Mouse (Mus musculus): Measurements from ENCODE around the gene Opalin.

Opalin gene

DNA sequence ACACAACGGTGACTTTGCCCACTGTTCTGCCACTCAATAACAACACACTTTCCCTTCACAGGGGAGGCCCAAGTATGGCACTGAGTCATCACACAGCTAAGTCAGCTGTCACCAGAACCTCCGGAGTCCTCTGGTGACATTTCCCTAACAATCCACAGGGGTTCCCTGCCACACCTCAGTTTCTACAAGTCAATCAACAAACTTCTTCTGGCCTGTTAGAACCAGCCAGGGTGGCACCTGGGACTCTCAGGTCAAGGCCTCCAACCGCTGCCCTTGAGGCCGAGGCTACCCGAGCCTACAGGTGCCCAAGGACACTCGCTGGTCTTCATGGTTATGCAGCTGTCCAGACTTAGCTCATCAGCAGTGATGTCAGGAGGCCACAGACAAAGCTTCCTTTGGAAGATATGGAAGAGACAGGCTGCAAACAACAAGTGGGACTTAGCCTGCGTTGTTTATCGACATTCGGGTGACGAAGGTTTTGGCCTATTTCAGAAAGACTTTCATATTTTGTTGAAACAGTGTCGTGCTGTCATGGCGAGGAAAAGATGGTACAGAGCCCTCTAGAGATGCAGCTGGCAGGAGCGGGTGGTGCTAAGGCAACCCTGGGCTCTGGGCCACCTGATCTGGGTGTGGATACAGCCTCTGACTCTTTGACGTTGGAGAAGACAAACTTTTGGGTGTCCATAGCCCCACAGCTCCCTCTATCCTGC lies 3.0 kb downstream of the Opalin start:
- WGBS: 74% methylated on average over 14 of the region's 14 CpGs

DNA sequence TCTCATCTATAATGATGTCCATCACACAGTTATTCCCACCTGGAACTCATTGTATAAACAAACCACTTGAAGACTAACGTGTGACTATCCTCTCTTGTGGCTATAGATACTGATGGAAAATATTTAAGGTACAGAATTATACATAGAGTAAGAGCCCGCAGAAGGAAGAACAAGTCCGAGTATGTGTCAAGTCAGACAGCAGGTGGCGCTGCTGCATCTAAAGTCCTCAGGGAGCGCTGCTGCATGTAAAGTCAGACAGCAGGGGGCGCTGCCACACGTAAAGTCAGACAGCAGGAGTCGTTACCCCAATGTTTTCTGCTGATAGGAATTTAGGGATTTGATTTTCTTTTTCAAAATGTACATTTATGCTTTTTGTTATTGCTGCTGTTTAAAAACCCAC lies 5.4 kb downstream of the Opalin start:
- 2% methylated on average over 8 of the region's 8 CpGs for WGBS

DNA sequence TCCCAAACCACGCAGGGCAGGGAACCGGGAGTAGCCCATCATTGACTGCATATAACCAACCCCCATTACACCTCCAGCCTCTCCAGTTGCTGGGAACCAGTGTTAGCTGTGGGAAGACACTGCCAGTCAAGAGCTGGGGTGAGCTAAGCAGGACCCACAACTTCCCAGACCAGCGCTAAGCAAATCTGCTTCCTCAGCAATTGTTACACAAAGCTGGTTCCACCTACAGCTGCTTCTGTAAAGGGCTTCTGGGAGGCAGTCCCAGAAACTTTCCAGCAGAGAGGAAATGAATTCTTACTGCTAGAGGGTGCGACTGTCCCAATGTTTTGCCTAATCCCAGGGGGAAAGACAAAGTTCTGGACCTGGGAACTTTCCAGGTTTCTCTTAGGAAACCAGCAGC lies 22.2 kb downstream of the Opalin start:
- WGBS: 47% methylated on average over 4 of the region's 4 CpGs

DNA sequence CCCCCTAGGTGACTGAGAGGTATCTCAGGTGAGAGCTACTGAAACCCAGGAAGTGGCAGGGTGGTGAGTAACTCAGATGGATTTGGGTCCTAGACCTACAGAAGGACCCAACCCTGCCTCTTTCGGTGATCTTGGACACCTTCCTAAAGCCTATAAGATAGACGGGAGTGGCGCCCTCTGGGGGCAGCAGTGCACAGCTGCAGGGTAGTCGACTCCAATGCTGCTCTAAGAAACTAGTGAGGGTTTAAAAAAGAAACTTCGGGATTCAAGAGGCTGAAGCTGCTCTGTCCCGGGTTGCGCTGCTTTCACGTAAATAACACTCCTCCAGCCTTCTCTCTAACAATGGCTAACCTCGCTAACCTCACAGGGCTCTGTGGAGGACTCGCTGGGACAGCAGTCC lies 23.4 kb downstream of the Opalin start:
- WGBS: 48% methylated on average over 10 of the region's 10 CpGs

DNA sequence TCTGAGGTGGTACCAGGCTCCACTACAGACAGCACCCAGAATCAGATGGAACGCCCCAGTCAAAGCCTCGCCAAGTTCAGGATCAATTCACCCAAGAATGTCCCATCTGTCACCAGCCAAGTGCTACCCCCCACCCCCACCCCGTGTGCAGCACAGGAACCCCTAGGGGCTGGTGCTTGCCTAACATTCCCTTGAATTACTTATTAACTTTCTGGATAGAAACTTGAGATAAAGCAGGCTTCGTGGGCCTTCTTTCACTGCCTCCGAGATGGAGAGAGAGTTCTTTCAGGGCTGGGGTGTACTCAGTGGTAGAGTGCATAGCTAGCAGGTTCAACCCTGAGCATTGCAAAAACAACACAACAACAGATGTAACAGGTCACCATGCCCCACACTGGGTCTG lies 24.7 kb downstream of the Opalin start:
- 81% methylated on average over 5 of the region's 5 CpGs for WGBS

DNA sequence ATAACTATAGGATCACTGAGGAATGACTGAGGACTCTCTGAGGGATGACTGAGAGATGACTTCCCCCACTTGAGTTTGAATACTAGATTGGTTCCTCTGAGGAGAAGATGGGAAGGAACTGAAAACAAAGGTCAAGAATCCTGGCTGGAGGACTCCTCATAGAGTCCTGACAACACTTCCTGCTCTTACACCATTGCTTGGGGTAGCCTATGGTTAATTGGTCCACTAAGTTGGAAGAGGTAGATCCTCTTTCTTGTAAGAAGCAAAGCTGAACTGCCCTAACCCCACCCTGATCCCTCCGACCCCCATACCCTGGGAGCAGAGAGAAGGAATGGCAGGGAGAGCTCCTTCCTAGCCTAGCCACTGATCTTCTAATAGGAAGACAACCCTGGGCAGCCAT lies 25.2 kb downstream of the Opalin start:
- WGBS: 100% methylated on average over 1 of the region's 1 CpGs

DNA sequence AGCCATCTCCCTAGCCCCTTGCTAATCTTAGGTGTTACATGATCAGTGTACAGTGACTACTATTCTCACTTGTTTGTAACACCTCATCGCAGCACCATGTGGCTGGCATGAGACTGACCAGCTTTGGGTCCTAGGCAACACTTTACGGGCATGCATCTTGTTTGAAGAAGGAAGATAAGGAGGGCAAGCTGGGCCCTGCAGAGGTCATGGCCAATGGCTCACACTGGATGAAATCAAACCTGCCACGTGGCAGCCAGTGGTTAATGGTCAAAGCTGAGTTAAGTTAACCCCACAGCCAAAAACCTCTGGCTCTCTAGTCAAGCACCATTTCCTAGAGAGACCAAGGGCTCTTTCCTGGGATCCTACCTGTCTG lies 28.7 kb downstream of the Opalin start:
- 88% methylated on average over 3 of the region's 3 CpGs for WGBS

DNA sequence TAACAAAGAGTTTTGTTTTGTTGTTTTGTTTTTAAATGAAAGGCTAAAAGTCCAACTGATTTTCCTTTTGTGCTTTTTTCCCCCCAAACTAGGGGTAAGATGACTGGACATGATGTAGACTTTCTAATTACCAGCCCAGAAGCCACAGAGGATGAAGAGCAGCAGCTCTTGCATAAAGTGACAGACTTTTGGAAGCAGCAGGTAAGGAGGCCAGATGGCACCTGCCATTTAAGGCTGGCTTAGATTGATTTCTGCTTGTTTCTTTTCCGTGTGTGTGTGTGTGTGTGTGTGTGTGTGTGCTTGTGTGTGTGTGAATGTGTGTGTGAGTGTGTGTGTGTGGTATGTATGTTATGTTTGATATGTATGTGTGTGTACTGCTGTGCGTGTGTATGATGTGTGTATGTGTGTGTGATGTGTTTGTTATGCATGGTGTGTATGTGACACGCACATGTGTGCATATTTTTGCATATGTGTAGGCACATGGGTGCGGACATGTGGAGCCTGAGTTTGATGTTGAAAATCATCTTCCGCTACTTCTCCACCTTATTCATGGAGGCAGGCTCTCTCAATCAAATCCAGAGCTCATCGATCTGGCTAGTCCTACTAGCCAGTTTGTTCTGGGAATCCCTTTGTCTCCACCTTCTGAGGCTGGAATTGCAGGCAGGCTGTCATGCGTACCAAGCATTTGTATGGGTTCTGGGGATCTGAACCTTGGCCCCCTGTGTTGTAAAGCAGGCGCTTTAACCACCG lies 29.3 kb downstream of the Opalin start:
- 74% methylated on average over 9 of the region's 9 CpGs for WGBS

DNA sequence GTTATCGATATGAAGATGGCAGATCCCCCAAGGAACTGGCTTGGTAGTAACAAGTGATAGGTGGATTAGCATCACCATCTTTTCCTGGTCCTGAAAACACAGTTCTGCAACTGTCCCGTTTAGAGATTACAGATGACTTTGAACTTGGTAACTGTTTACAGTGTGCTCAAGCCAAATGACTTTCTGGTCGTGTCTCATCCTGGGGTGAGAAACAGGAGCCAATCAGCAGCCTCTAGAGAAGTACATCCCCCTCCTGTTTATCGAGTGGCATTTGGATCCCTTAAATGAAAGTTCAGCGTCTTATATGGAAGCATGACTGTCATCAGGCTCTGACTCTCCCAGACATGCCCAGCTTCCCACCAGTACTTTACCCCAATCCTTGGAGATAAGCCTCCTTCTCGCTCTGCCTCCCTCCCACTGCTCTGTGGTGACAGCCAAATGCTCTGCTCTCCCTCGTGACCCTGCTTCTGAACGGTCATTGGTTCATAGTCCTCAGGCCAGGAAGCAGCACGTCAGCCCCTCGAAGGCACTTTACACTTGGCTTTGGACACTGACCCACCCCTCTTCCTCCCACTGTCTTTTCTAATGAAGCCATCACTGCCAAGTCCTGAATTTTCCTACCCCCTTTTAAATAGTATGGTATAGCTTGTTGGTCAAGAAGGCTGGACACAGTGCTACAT lies 31.7 kb downstream of the Opalin start:
- WGBS: 69% methylated on average over 10 of the region's 10 CpGs

DNA sequence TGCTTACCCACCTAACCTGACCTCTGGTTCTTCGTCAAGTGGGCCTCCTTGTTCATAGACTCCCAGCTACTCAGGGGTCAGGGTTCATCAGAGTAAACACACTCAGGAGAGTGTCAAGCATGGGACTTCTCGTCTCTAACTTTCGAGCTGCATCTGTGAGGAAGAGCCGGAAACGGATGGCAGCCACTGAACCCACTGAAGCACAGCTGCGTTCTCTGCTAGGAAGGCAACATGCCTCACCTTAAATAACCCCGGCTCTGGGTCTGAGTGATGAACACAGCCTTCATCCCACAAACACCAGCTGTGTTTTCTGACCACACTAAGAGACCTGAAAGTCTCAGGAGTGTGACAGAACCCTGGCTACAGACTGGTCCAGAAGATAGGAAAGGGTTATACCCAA lies 37.8 kb downstream of the Opalin start:
- WGBS: 77% methylated on average over 7 of the region's 7 CpGs

DNA sequence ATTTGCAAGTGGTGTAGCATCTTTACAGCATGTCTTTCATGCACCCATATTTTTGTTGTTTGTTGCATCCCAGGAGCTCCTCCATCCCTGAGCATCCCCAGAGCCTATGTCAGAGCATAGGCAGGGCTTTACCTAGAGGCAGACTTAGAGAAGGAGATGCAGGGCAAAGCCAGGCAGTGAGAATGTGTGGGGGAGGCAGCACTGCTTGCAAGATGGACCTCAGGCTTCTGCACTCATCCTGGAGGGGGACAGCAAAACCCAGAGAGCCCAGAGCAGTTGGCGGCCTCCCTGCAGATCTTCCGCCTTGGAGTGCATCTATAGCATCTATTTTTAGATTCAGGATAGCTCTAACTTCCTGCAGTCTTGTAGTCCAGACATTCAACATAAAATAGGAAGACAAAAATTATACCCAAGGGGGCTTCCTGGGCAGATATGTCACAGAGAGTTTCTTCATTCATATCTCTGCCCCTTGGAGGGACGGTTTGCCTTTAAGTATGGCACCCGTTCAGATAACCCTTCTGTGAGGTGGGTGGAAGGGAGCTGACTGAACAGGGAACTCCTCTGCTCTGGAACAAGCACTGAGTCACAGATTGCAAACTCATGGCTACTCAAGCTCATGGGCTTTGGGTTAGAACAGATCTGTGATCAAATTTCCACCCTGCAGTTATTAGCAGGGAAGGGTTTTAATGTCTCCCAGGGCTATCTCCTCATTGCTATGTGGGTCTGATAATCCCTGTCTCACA lies 40.9 kb downstream of the Opalin start:
- WGBS: 39% methylated on average over 4 of the region's 4 CpGs

DNA sequence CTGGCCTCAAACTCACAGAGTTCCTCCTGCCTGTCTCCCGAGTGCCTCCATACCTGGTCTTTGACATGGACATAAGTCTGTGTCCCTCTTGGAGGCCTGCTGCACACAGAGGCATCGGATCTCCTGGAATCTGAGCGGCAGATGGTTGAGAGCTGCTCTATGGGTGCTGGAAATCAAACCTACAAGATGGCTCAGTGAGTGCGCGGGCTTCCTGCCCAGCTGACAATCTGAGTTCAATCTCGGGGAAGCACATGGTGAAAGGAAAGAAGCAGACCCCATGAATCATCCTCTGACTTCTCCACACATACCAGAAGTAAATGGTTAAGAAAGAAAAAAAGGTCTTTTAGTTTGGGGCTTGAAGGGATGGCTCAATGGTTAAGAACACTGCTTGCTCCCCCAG lies 45.0 kb downstream of the Opalin start:
- 83% methylated on average over 6 of the region's 6 CpGs for WGBS

DNA sequence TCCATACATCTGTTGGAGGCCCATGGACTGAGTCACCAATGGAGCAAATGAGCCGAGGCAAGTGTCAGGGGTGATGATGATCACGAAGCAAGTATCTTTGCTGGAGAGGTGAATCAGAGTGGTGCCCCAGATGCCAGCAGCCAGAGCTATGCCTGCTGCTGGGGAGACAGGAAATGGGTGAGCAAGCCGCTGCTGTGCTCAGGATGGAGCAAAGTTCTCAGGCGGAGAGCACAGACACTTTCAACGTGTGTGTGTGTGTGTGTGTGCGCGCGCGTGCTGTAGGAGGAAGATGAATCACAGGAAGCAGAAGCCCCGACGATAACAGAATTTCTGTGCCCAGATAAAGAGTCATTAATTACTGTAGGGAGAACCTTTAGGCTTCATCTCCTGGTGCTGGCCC lies 45.9 kb downstream of the Opalin start:
- WGBS: 71% methylated on average over 11 of the region's 11 CpGs

DNA sequence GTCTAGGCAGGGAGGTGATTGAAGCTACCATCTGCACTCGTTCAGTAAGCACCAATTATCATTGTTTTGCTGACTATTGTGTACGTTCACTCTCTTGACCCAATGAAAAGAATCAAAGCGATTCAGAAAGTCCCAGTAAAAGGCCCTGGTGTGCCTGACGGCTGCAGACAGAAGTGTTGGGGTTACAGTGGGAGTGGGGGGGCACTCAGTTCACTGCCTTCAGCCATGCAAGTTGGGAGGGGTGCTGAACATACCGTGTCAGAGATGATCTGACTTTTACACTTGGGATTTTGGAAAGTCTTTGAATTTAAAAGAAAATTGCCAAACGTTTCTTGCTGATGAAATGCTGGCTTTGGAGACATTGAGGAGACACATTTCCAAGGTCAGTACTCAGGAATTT lies 46.8 kb downstream of the Opalin start:
- WGBS: 60% methylated on average over 6 of the region's 6 CpGs

DNA sequence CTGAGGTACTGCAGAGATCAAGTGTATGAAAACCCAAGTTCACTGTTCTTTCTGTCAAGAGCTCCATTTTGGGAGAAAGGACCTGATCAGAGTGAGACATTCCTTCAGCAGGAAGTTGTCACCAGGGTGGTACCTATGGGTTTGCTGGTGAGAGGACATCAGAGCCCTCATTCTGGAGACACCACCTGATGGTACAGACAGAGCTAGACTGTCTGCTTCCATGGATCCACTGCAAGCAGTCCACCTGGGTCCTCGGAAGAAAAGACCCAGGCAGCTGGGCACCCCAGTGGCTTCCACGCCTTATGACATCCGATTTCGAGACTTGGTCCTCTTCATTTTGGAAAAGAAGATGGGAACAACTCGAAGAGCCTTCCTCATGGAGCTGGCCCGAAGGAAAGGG lies 47.7 kb downstream of the Opalin start, which contains the start of gene Dntt:
Gene Dntt, plus strand, starts transcription at position 57 of the 400 bp plus-strand sequence.
- WGBS: 86% methylated on average over 6 of the region's 6 CpGs

DNA sequence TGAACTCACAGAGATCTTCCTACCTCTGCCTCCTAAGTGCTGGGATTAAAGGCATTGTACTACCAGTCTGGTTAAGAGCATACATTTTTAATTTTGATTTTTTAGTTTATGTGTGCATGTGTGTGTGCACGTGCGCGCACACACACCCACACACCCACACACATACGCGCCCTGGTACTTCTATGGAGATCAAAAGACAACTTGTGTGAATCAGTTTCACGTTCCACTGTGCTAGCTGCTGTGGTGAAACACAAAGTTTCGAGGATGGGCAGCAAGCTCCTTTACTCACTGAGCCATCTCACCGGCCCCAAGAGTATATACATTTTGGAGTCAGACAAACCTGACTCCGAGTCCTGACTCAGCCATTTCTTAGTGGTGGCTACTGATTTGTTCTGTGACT lies 49.3 kb downstream of the Opalin start:
- 94% methylated on average over 9 of the region's 9 CpGs for WGBS

DNA sequence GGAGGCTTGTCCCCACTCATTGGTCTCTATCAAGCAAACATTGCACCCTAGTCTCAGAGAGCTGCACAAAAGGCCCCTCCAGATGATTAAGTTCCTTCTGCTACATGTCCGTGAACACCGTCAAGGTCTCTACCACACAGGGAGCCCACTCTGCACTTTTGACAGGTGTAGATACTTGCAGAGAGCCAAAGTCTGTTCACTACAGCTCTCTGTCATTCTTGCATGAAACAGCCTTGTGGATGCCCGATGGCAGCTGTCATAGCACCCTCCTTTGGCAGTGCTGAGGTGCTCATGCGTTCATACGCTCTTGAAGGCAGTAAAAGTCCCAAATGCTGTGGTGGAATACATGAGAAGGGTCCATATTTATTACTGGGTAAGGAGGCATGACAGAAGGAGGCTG lies 49.9 kb downstream of the Opalin start:
- WGBS: 80% methylated on average over 5 of the region's 5 CpGs

DNA sequence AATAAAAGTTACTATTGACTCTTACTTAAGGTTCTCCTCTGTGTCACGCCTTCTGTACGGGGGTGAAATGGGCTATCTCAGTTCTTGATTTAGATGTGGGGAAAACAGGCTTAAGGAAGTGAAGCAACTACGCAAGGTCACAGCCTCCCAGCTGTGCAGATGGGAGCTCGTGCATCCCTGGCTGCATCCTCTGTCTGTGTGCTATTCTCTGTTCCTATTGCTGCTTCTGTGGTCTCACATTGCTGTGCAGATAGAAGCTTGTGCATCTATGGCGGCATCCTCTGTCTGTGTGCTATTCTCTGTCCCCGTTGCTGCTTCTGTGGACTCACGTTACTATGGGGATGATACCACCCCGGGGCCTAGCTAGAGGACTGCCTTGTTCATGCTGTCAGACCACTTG lies 50.4 kb downstream of the Opalin start:
- 71% methylated on average over 8 of the region's 8 CpGs for WGBS

DNA sequence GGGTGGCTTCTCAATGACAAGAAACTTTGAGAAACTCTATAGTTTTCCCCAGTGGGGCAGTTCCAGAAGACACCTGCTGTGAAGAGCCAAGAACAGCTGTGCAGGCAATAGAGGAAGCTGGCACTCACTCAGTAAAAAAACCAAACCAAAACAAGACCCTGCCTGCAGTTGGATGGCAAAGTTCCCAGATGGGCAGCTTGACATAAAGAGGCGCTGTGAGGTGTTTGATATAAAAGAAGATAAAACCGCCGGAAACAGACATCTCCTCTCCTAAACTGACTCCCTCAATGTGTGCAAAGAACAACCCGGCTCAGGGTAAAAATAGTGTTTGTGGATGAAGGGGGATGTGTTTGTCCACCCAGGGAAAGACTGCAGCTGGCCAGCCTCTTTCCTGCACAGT lies 54.7 kb downstream of the Opalin start:
- WGBS: 15% methylated on average over 4 of the region's 4 CpGs

DNA sequence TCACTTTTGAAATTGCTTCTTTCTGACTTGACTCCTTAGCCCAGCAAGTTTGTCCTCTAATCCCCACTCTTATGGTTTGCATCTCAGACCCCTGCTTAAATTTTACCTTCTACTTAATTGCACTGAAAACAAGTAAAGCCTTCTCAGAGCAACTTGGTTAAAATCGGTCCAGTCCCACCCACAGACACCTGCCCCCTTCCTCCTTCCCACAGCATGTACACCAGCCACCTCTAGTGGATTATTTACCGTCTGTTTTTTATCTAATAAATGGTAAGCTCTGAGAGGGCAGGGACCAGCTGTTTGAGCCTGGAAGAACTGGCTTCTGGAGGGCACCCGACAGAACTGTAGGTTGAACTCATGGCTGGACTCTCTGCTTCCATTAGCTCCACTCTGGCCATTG lies 56.4 kb downstream of the Opalin start:
- 78% methylated on average over 3 of the region's 3 CpGs for WGBS

DNA sequence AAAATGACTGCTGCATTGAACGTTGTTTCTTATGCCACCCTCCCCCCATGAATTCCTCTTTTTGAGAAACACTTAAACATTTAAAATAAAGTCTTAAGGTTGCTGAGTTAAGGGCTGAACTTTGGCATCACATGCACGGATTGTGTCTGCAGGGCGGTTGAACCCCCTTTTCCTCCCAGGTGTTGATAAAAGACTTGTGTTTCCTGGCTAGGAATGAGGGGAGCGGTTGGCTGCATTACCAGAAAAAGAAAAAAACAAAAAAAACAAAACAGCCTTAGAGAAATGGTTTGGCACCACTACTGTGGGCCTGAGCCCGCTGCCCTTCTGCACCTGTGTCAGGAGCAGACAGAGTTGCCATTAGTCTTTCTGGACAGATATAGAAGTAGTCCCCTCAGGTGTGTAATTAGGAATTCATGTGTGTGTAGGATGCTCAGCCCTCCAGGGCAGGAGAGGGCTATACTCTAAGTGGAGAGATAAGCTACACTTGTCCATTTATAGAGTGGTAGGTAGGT lies 57.7 kb downstream of the Opalin start:
- WGBS: 77% methylated on average over 5 of the region's 5 CpGs

All from cerebral cortex, adult 2 months (tissue).